Mouse (Mus musculus) lung, embryonic 15.5 days (tissue): Measurements from ENCODE around the gene E2f8. TPM values are rescaled to one million over a fixed set of nuclear protein-coding genes. Genes with fewer than 3 reads are reported as not detected.

ENCODE experiments used
- ATAC-seq: fragments of 200-750 bp; cut with Nextera tagmentation; 2 replicates; pipeline ENCODE4 v1.8.0; 2017; ENCODE audit warnings: moderate number of reproducible peaks, borderline replicate concordance; ENCODE audit not compliant: low FRiP score, low TSS enrichment; ENCODE audit errors: extremely low read depth
- H3K27ac ChIP-seq: fragments of 300-500 bp; sonication (generic); 2 replicates; pipeline ENCODE4 v1.5.1; 2015; ENCODE audit warnings: moderate library complexity, mild to moderate bottlenecking, inconsistent platforms
- H3K27me3 ChIP-seq: fragments of 300-500 bp; sonication (generic); 2 replicates; pipeline ENCODE4 v1.6.1; 2015; ENCODE audit warnings: inconsistent platforms
- H3K36me3 ChIP-seq: fragments of 300-500 bp; sonication (generic); 2 replicates; pipeline ENCODE4 v1.6.1; 2015; ENCODE audit warnings: inconsistent platforms
- H3K4me1 ChIP-seq: fragments of 300-500 bp; sonication (generic); 2 replicates; pipeline ENCODE4 v1.6.1; 2015; ENCODE audit warnings: inconsistent platforms
- H3K4me2 ChIP-seq: fragments of 300-500 bp; sonication (generic); 2 replicates; pipeline ENCODE4 v1.6.1; 2015; ENCODE audit warnings: inconsistent platforms, mild to moderate bottlenecking, moderate library complexity
- H3K4me3 ChIP-seq: fragments of 300-500 bp; sonication (generic); 2 replicates; pipeline ENCODE4 v1.5.1; 2015; ENCODE audit warnings: mild to moderate bottlenecking, inconsistent platforms
- H3K9ac ChIP-seq: fragments of 300-500 bp; sonication (generic); 2 replicates; pipeline ENCODE4 v1.6.1; 2015; ENCODE audit warnings: inconsistent platforms
- H3K9me3 ChIP-seq: fragments of 300-500 bp; sonication (generic); 2 replicates; pipeline ENCODE4 v1.6.1; 2016; ENCODE audit warnings: inconsistent platforms
- WGBS: fragments of 180-500 bp; shearing (Covaris S2); methylation state at CpG from one replicate; pipeline ENCODE4 v1.1.7; 2015; 5-methylcytosine and 5-hydroxymethylcytosine counted together
- polyA plus RNA-seq: library from polyadenylated mRNA; unstranded; fragments of >200 nt; fragmentation: Nextera tagmentation; extraction: Ambion mirVana; gene quantifications from 2 replicates; pipeline ENCODE4 v1.2.1, GENCODE M21; 2015

Gene E2f8
- polyA plus RNA-seq, 1 experiment from 2014 or later, result 23.3 TPM

DNA sequence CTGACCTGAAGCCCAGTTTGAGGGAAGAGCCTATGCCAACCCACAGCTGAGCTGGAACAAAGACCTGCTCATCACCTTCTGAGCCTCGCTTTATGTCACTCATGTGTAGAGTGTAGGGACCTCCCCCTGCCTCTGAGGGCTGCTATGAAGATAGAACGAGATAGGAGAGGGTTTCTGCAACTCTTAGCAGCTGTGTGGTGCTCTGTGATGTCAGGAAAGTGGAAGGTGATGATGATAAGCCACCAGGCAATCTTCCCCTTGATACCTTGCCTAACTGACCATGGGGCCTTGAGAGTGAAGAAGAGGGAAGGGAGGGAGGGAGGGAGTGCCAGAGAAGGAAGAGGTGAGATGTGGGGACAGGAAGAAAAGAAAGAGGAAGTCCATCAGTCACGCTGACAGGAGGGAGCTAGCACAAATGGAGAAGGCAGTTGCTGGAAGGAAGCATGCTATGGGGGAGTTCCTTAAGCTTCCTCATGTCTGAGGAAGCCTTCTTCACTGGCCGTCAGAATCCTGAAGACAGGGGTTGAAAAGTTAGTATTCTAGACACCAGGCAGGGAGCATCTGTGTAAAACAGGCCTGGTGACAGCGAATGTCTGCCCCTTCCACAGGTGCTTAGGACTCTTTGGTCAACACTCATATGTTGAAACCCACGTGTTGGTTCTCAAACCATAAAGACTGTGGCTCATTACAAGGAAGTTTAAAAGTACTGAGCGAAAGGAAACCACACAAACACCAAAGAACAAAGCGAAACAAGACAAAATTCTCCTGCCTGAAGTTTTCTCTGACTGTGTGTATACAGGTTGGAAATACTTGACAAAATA lies 27.3 kb upstream of the E2f8 start, which contains the start of gene Nav2:
Nav2 (plus strand) TSS at position 196 of the 821 bp plus-strand sequence.
- peak within 1 kb of the TSS; percentile 17; the same call in 1 of the 2 replicates for H3K27ac ChIP-seq
- H3K27me3 ChIP-seq, result no peaks in the 10 kb centered on the region
- WGBS, result 40% methylated on average over 8 of the region's 8 CpGs
- H3K9ac ChIP-seq, result no peak within 1 kb of the TSS
- H3K36me3 ChIP-seq, result no peaks in the 10 kb centered on the region
- peaks cover 10% of the 10 kb centered on the region; the same call in 1 of the 2 replicates for H3K4me1 ChIP-seq
- H3K4me3 ChIP-seq, result no peak within 1 kb of the TSS
- H3K9me3 ChIP-seq, result no peaks in the 10 kb centered on the region
- no peak for ATAC-seq
- H3K4me2 ChIP-seq, result peak within 1 kb of the TSS; percentile 3; the same call in 1 of the 2 replicates

DNA sequence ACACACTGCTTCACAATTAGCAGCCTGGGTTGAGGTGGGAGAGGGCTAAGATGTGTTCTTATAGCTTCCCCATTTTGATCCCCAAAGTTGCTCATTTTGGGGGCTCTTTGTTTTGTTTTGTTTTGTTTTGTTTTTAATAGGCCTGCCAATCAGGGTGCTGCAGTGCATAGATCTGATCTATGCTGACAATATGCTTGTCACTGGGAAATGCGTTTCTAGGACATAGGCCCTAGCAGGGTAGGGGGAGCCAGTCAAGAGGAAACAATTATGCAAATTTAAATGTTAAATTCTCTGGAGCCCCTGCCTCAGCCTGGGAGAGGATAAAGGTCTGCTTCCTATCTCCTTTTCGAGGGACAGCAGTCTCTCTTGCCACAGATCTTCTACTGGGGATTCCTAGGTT lies 21.1 kb upstream of the E2f8 start:
- ATAC-seq, result no peak
- Histone ChIP-seq H3K27ac (no peak overlapping the region), H3K36me3 (no peaks in the 10 kb centered on the region), H3K4me3 (no peak overlapping the region), H3K27me3 (no peaks in the 10 kb centered on the region), H3K4me1 (peaks cover 7% of the 10 kb centered on the region), H3K9ac (no peak overlapping the region), H3K9me3 (no peaks in the 10 kb centered on the region), H3K4me2 (no peak overlapping the region)
- WGBS, result 42% methylated on average over 2 of the region's 2 CpGs

DNA sequence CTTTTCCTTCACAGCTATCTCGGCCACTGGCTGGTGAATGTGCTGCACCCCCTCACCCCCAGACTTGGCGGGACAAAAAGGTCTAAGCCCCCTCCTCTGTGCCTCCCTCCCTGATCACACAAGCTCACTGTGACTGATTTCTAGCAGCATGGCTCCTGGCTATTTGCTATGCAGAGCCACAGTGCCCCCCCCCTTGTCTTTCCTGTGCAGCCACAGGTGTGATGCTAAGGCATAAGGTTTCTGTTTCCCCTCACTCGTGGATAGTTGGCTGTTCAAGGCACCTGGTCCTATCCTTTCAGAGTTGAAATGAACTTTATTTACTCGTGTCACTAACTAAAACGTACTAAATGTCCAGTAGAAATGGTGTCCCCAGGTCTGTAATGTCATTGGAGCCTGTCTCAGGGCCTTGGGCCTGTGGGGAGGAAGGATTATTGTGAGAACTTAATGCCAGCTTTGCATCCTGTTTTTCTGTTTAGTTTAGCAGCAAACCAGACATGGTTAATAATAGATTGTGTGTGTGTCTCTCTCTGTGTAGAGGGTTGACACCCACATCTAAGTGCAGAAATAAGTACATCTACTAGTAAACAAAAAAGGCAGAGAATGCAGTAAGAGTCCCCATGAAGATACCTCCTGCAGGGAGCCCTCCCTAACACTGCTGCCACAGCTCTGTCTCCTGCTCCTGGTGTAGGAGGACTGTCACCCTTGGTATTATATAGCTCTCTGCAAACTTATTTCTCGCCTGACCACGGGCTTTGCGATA lies 19.2 kb upstream of the E2f8 start:
- H3K9ac ChIP-seq, result no peak overlapping the region
- H3K4me1 ChIP-seq, result peaks cover 7% of the 10 kb centered on the region
- 61% methylated on average over 8 of the region's 8 CpGs for WGBS
- no peak overlapping the region for H3K4me3 ChIP-seq
- H3K27ac ChIP-seq, result peak overlapping the region; percentile 11; the same call in 1 of the 2 replicates
- no peaks in the 10 kb centered on the region for H3K9me3 ChIP-seq
- no peak overlapping the region for H3K4me2 ChIP-seq
- no peaks in the 10 kb centered on the region for H3K36me3 ChIP-seq
- no peak for ATAC-seq
- no peaks in the 10 kb centered on the region for H3K27me3 ChIP-seq

DNA sequence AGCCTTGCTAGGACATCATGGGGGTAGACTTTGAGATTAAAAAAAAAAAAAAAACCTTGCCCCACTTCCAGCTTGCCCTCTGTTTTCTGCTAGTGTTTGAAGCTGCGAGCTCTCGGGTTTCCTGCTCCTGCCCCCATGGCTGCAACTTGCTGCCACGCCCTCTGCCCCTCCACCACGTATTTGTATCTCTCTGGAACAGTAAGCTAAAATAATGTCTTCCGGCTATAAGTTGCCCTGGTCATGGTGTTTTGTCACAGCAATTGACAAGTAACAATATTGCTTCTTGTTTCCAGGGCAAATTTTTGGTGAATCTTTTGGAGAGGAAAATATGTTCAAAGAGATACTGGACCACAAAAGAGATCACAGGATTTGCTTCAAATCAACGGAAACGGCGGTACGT lies 17.0 kb upstream of the E2f8 start:
- peak overlapping the region; percentile 34 for H3K27ac ChIP-seq
- H3K9ac ChIP-seq, result no peak overlapping the region
- peaks cover 10% of the 10 kb centered on the region for H3K4me1 ChIP-seq
- no peak overlapping the region for H3K4me3 ChIP-seq
- H3K4me2 ChIP-seq, result no peak overlapping the region
- H3K27me3 ChIP-seq, result no peaks in the 10 kb centered on the region
- ATAC-seq, result no peak
- 45% methylated on average over 9 of the region's 9 CpGs for WGBS
- H3K36me3 ChIP-seq, result no peaks in the 10 kb centered on the region
- H3K9me3 ChIP-seq, result no peaks in the 10 kb centered on the region

DNA sequence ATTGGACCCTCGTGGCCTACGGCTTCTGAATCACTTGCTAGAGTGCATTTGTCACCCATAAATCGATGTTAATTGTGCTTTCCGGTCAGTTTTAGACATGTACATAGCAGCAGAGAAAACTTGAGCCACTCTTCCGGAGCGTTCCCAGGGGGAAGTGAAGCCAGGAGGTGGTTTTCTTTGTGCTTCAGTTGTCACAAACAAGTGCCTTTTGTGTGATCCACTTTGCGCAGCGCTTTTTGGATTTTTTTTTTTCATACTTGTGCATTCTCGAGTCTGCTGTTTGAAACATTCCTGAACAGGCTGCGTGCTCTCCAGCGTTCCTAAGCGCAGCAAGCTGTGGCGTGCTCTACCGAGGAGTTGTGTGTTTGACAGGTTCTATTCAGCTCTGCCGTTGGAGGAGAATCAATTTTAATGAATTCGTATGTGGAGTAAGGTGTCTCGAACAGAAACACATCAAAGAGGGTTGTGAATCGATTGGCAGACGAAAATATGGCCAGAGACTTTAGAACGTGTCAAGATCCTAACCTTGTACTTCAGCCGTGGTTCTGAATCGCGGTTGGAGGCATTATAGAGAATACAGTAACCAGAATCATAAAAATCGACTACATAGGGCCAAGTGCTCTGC lies 16.3 kb upstream of the E2f8 start:
- ATAC-seq, result no peak
- Histone ChIP-seq H3K4me3 (no peak overlapping the region), H3K9ac (no peak overlapping the region), H3K27me3 (no peaks in the 10 kb centered on the region), H3K4me2 (no peak overlapping the region), H3K27ac (peak overlapping the region; percentile 34), H3K36me3 (no peaks in the 10 kb centered on the region), H3K9me3 (no peaks in the 10 kb centered on the region), H3K4me1 (peaks cover 10% of the 10 kb centered on the region)
- WGBS, result 50% methylated on average over 24 of the region's 24 CpGs

DNA sequence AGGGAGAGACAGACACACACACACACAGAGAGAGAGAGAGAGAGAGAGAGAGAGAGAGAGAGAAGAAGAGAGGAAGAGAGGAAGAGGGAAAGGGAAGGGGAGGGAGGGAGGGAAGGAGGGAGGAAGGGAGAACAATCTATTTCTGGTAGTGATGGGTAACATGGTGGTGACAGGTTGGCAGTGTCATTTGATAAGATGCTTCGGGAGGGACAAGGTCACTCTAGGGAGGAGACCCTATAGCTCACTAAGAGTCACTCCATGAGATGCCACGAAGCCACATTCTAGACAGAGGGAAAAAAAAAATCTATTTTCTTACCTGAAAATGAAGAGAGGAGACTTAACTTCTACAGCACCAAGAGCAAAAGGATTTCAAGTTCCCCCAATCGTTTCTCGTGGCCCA lies 14.7 kb upstream of the E2f8 start:
- Histone ChIP-seq H3K4me1 (peaks cover 10% of the 10 kb centered on the region), H3K4me2 (no peak overlapping the region)

DNA sequence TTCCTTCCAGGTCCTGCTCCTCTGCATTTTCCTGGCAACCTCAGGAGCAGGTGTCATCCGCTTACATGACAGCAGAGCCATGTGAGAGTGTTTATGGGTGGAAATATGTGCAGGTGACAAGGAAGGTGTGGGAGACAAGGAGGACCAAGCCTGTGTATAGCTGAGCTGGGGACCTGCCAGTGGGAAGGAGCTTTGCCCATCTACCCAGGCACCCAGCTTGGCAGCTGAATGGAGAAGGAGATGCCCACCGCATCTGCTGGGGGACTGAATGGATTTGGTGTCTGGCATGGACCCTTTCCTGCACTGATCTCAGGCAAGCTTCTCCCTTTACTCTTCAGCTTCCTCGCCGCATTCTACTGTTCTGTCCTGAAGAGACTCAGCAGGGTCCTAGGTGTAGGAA lies 14.1 kb upstream of the E2f8 start:
- Histone ChIP-seq H3K4me3 (no peak overlapping the region), H3K4me1 (peaks cover 10% of the 10 kb centered on the region), H3K27me3 (no peaks in the 10 kb centered on the region), H3K4me2 (no peak overlapping the region), H3K36me3 (no peaks in the 10 kb centered on the region), H3K9ac (no peak overlapping the region), H3K27ac (no peak overlapping the region), H3K9me3 (no peaks in the 10 kb centered on the region)
- ATAC-seq, result no peak
- 72% methylated on average over 4 of the region's 4 CpGs for WGBS

More for the DNA sequence above, 14.7 kb upstream of the E2f8 start:
- H3K27me3 ChIP-seq, result no peaks in the 10 kb centered on the region
- H3K9ac ChIP-seq, result no peak overlapping the region
- H3K4me3 ChIP-seq, result no peak overlapping the region
- no peaks in the 10 kb centered on the region for H3K36me3 ChIP-seq
- ATAC-seq, result no peak
- 58% methylated on average over 4 of the region's 4 CpGs for WGBS
- no peaks in the 10 kb centered on the region for H3K9me3 ChIP-seq
- H3K27ac ChIP-seq, result no peak overlapping the region

DNA sequence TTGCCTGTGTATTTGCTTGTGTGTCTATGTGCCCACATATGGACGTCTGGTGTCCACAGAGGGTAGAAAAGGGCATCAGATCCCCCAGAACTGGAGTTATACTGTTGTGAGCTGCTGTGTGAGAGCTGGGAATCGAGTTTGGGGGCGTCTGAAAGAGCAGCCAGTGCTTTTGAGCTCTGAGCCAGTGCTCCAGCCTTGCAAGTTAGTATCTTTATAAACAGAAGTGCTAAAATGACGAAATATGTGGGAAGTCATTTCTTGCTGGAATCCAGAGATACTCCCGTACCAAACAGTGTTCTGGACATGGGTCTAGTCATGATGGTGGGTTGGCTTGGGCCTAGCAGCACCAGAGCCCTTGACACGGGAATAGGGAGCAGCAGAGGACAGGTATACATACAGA lies 13.4 kb upstream of the E2f8 start:
- Histone ChIP-seq H3K9me3 (no peaks in the 10 kb centered on the region), H3K9ac (no peak overlapping the region), H3K36me3 (no peaks in the 10 kb centered on the region), H3K4me2 (no peak overlapping the region), H3K27me3 (no peaks in the 10 kb centered on the region), H3K27ac (no peak overlapping the region), H3K4me1 (peaks cover 10% of the 10 kb centered on the region), H3K4me3 (no peak overlapping the region)
- ATAC-seq, result no peak
- 50% methylated on average over 6 of the region's 6 CpGs for WGBS

DNA sequence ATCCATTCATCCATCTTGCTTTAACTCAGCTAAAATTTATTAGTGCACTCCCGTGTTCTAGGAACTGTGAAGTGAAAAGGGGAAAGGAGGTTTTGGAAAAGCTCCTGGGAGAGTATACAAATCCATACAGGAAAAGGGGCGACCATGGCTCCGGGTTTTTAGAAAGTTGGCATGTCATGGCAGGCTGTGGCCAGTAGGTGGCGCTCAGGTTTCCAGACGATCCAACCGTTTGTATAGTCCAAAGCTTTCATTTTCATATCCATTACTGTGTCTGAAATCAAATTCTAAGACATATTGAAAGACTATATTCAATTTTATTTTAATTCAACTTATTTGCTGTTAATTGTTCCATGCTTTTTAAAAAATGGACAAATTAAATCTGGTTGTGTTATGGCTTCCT lies 12.8 kb upstream of the E2f8 start:
- Histone ChIP-seq H3K4me3 (no peak overlapping the region), H3K9me3 (no peaks in the 10 kb centered on the region), H3K27ac (no peak overlapping the region), H3K4me2 (no peak overlapping the region), H3K9ac (no peak overlapping the region), H3K4me1 (peaks cover 10% of the 10 kb centered on the region), H3K27me3 (no peaks in the 10 kb centered on the region), H3K36me3 (no peaks in the 10 kb centered on the region)
- no peak for ATAC-seq
- 2% methylated on average over 6 of the region's 6 CpGs for WGBS

DNA sequence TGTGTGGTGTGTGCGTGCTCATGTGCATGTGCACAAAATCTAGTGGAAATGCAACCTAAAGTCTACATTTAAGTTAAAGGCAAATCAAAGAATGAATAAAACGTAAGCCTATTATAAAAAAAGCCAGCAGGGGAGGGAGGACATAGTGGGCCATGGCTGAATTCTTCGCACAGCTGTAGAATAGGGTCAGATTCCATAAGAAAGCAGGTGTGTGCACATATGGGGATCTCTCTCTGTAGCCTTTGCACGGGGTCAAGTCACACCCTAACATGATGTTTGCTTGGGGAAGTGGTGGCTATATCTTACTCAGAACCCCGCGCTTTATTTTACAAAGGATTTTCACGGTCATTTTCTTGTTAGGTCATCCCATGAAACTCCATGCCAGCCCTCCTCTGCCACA lies 11.7 kb upstream of the E2f8 start:
- Histone ChIP-seq H3K36me3 (no peaks in the 10 kb centered on the region), H3K4me1 (peaks cover 7% of the 10 kb centered on the region), H3K9ac (no peak overlapping the region), H3K9me3 (no peaks in the 10 kb centered on the region), H3K27me3 (no peaks in the 10 kb centered on the region), H3K4me3 (no peak overlapping the region), H3K4me2 (no peak overlapping the region), H3K27ac (no peak overlapping the region)
- WGBS, result 86% methylated on average over 7 of the region's 7 CpGs
- ATAC-seq, result no peak

DNA sequence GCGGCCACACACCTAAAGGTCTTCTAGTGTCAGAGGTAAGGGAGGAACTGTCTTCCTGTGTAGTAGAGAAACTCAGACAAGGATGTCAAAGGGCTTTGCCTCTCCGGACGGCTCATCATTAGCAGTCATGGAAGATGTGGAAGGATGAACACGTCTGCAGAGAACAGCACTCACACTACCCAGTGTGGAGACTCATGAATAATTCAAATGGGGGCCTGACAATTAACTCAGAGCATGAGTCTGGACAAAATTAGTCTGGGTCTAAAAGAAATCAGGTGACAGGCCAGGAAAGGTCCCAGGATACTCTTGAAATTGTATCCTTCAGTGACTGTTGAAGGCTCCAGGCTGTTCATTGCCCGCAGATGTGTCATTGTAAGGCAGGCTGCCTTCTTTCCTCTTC lies 9.6 kb upstream of the E2f8 start:
- Histone ChIP-seq H3K36me3 (no peaks in the 10 kb centered on the region), H3K4me1 (peaks cover 8% of the 10 kb centered on the region), H3K4me2 (no peak overlapping the region), H3K4me3 (no peak overlapping the region), H3K27ac (no peak overlapping the region), H3K9ac (no peak overlapping the region), H3K9me3 (no peaks in the 10 kb centered on the region), H3K27me3 (no peaks in the 10 kb centered on the region)
- WGBS, result 58% methylated on average over 5 of the region's 5 CpGs
- ATAC-seq, result no peak

DNA sequence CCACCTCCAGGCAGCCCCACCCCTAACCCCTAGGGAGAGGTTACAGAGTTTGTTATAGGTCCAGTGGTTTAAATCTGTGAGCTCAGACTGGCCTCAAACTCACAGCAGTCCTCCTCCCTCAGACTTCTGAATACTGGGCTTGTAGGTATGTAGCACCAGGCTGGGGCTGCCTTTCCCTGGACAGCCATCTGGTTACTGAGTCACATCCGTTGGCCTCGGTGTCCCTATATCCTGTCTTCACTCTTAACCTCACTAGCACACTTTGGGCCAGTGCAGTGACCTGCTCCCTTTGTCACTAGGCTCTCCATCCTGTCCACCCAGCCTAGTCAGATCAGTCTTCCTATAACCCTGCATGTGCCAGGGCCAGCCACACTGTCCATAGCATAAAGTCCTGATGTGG lies 7.4 kb upstream of the E2f8 start:
- Histone ChIP-seq H3K4me3 (no peak overlapping the region), H3K27me3 (no peaks in the 10 kb centered on the region), H3K4me2 (no peak overlapping the region), H3K9ac (no peak overlapping the region), H3K4me1 (peaks cover 4% of the 10 kb centered on the region; the same call in 1 of the 2 replicates), H3K27ac (no peak overlapping the region), H3K9me3 (no peaks in the 10 kb centered on the region), H3K36me3 (no peaks in the 10 kb centered on the region)
- ATAC-seq, result no peak
- WGBS, result 47% methylated on average over 2 of the region's 2 CpGs
